Mouse (Mus musculus) gastrocnemius, postnatal 36 days (tissue): ENCODE data around the gene Scnn1b. TPM values are rescaled to one million over a fixed set of nuclear protein-coding genes. Genes with fewer than 3 reads are reported as not detected.

Experiments
- DNase-seq, 2 experiments: peaks; one replicate each; pipeline ENCODE4 v3.0.0; 2022
- intact Hi-C: fragments of 180-260 bp; cut with DNase I; formaldehyde crosslinking; loops from one replicate; pipeline ENCODE4 v1.15.1; 2025
- long read RNA-seq, 2 experiments: library from polyadenylated mRNA; stranded (forward); transcript quantifications; one replicate each; pipeline ENCODE4 v2.0.0; 2021
- total RNA-seq, 2 experiments: library from RNA; stranded (reverse); gene quantifications; 2 replicates each; pipeline ENCODE4 v1.2.3; 2021

Scnn1b gene
- total RNA-seq, result not detected
- long read RNA-seq, experiment 1, result 0 reads
- long read RNA-seq, experiment 2, partial matches to known transcripts, result 0 of 1 reads
- long read RNA-seq, experiment 2, other reads (novel, unspliced or antisense), result 1 of 1 reads

DNA sequence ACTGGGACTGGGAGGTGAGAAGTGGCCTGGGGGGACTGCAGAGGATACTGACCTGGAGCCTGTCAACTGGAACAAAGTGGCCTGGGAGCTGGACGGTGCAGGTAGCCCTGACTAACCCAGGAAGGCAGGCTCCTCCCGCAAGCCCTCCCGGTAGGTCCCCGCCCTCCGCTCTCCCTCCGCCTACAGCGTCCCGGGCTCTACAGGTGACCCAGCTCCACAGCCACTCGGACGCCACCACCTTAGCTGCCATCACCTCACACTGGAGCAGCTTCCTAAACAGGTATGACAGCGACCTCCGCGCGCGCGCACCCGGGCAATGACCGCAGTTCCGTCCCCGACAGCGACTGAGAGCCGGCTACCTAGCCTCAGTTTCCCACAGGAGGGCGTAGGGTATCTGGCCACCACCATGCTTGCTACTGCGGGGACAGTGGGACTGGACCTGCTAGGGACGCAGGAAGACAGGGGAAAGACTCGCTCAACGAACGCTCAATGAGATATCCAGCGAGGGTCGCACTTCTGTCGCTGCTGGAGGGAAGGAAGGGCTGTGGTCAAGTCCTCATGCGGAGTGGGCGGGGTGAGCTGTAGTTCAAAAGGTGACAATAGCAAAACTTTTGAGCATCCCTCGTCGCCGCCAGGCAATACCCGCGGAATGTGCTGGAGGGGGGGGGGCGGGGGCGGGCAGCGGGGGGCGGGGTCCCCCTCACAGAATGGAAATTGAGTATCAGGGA lies at the start of gene Scnn1b:
TSS of gene Scnn1b (plus strand) at position 181 of the 728 bp plus-strand sequence.
- DNase-seq, result no peak
- intact Hi-C loops, result no loop called here

DNA sequence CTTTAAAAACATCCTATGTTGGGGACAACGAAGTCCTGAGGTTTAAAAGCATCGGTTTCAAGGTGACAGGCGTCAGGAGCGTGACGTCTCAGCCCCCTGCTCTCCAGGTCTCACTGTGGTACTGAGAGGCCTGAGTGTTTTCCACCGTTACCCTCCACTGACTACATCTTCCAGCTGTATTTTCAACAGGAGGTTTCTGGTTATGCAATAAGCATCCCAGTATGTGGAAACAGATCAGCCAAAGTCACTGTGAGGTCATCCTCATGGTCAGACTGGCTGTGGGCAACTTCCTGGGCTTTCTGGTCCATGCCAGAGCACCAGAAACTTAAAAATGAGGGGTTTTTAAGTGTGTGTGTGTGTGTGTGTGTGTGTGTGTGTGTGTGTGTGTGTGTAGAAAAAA lies 43.2 kb upstream of the Scnn1b start:
- intact Hi-C loops, result no loop called here
- no peak for DNase-seq

DNA sequence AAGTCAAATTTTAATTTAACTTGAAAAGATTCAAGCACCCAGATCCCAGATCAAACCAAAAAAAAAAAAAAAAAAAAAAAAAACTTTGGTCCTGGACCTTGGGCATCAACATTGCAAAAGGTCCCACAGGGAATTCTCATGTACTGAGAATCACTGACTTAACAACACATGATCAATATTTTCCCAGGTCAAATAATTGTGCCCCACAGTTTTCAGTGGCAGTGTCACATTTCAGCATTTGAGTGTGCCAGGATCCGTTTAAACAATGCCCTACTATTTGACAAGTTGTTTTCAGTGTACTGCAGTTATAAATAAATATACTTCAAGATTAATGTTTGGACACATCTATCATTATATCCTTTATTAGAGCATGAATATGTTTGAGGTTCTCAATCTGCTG lies 36.4 kb upstream of the Scnn1b start:
- no peak for DNase-seq
- intact Hi-C loops, result no loop called here

DNA sequence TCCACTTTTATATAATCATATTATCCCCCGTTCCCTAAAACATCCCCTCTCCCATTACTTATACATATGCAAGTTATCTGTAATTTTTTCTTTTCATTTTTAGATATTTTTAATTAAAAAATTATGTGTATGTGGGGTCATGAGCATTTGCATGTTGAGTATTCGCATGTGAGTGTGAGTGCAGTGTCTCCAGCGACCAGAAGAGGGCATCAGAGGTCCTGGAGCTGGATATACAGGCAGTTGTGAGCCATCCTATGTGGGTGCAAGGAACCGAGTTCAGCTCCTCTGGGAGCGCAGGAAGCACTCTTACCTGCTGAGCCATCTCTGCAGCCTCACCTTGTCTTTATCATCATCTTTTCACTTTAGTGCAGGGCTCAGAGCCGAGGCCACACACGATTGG lies 29.4 kb upstream of the Scnn1b start:
- intact Hi-C loops, result no loop called here
- DNase-seq, result no peak

DNA sequence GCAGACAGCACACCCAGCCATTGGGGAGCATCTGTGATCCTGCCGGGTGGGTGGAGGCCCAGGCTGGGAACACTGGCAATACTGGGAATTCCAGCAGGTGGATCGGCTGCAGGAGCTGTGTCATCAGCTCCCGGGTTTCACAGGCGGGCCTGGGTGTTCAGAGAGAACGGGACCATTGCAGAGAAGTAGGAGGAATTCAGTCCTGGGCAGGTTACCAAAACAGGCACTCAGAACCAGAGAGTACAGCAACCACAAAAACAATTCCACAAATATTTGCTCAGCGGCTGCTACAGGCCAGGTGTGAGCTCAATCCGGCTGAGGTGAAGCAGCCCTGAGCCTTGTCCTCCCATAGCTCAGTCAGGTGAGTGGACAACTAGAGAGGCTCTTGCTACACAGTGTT lies 28.0 kb upstream of the Scnn1b start:
- no peak for DNase-seq
- intact Hi-C loops, result no loop called here

DNA sequence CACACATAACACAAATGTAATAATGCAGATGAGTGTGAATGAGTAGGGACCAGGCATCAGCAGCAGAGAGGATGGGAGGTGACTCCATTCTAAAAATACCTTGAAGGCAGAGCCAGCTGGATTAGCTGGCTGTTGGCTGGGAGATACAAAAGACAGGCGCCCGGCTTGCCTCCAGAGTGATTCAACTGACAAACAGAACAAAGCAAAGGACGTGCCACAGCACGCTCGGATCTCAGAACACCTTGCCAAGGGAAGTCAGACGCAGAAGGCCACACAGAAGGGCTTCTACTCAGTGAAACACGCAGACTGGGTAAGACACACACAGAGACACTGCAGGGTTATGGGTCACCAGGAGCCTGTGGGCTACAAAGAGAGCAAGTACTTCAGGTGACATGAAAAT lies 24.0 kb upstream of the Scnn1b start:
- intact Hi-C loops, result no loop called here
- no peak for DNase-seq

DNA sequence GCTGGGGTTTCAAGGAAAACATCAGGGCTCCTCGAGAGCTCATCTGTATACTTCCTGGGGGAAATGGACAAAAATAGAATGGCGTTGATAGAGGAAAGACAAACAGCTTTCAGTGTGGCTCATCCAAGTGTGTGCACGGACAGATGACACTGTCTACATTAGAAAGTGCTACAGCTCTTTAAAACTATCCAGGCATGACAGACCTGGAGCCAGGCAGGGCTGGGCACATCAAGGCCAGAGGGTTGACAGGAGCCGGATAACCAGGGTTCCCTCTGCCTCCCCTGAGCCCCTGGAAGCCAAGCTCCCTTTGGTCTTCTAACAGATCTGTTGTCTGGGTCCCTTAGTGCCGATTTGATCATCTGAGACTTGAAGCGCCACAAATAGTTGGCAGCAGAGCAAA lies 22.6 kb upstream of the Scnn1b start:
- intact Hi-C loops, result no loop called here
- no peak for DNase-seq

DNA sequence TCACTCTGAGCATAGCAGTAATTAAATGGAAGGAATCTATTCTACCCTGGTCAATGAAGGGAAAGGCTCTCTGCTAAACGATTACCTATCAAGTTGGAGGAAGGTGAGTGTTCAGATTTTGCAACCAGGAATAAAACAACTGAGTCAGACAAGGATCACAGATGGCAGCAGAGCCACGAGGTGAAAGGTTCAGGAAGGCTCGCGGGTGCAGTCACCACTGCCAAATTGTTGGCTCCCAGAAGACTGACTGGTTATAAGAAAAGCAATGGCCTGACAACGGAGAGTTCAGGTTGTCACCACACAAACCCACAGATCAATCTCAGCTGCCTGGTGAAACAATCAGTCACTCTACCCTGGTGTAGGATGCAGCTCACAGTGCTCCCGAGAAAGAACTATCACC lies 18.9 kb upstream of the Scnn1b start:
- intact Hi-C loops, result no loop called here
- no peak for DNase-seq

DNA sequence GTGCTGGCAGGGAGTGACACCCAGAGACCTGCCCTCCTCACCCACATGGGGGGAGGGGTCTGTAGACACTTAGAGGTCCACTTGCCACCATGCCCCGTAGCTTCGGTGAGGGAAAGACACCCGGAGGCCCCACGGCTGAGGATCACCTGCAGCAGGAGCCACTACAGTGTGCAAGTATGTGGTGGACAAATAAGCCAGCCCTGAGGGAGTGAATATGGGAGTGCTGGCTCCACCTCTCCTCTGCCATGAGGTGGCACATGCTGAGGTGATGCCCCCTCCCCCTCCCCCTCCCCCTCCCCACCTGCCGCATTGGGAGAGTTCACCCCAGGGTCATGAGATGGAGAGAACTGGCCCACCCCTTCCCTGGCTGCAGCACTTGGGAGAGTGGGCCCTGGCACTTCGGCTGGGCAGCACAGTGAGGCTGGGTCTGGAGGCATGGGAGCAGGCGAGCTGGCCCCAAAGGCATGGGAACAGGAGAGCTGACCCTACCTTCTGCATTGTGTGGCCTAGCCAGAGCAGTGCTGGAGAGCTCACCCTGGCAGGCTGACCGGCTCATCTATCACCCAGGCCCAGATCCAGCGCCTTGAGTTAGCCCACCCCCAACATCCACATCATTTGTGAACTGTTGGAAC lies 16.2 kb upstream of the Scnn1b start:
- no peak for DNase-seq
- intact Hi-C loops, result no loop called here

DNA sequence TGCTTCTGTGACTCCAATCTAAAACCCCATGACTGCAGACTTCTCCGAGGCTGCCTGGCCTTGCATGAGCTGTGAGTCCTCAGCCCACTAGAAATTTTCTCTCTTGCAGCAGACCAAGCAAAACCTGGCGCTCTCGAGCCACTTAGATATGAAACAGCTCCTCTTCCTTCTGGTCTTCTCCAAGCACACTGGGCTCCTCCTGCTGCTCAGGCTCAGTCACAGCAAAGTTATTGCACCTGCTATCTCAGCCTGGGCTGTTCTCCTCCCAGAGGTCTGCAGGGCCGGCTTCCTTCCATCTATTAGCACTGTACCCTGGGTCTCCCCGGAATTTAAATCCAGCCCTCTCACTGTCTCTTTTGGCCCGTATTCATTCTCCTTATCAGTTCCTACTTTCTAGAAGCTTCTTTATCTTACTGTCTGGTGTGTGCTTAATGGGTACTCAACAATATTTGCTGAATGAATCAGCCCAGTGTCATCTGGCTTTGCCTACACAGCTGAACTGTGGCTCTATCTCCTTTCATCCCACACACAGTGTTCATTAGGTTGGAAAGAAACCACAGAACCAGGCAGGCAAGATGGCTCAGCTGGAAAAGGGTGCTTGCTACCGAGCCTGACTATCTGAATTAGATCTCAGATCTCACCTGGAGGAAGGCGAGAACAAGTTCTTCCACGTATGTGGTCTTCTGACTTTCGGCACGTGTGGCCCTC lies 7.5 kb upstream of the Scnn1b start:
- intact Hi-C loops, result no loop called here
- no peak for DNase-seq

DNA sequence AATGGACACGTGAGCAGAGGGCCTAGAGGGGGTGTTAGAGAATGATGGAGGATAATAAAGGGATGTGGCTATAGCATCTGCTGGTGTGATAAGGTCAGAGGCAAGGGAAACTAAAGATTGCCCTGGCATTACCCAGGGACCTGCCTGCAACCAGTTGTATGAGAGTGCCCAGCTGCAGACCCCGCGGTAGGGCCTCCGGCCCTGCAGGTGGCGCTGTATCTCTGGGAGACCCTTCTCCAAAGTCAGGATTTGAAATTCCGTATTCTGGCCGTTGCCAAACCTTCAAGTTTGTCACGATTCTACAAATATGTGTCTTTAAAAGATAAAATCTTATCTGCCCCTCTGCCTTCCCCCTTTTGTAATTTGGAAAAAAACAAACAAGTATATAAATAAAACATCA lies 5.9 kb upstream of the Scnn1b start:
- intact Hi-C loops, result no loop called here
- DNase-seq, result no peak

DNA sequence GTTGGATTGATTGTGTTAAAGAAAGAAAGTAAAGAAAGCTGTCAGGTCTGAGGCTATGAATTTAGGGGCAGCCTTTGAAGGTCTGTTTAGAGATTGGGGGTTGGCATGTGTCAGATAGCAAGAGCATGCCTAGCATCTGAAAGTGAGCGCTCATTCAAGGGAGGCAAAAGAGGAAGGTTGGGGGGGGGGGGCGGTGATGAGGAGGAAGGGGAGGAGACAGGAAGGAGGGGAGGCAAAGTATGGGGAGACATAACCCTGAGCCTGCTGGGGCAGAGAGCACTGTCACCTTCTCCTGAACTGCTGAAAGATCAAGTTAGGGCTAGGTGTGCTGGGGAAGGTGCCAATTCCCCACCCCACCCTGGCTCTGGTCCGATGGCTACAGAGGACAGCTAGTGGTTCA lies 6.8 kb downstream of the Scnn1b start:
- DNase-seq, result no peak
- intact Hi-C loops, result no loop called here

DNA sequence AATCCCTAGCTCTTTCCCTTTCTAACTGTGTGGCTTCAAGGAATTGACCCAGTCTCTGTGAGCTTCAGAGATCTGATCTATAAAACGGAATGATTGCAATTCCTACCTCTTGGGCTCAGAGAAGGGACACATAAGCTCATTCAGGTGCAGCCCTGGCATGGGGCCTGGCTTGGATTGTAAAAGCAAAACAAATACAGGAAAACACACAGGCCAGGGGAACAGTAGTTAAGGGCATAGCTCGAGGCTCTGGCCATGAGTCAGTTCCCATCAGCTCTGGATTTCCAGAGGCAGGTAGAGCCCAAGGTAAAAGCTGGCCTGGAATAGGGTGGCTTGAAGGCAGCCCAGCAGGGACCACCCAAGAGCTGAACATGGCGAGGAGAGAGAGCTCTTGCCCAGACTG lies 9.2 kb downstream of the Scnn1b start:
- DNase-seq, result no peak
- intact Hi-C loops, result no loop called here

DNA sequence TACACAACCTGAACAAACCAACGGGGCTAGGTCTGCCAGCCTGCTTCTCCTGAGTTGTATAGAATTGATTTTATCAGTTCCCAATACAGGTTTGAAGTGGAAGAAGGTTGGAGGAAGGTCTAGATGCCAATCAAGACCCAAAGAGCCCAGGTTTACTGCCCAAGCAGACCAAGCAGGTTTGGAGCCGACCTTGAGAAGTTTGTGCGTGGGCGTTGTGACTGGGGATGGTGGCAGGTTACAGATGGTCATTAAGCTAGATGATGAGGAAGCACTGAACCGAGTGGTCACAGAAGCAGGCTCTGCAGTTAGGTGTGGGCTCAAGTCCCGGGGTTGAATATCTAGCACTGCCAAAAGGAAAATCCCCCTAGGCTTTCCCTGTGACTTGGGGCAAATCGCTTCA lies 9.9 kb downstream of the Scnn1b start:
- no peak for DNase-seq
- intact Hi-C loops, result no loop called here

DNA sequence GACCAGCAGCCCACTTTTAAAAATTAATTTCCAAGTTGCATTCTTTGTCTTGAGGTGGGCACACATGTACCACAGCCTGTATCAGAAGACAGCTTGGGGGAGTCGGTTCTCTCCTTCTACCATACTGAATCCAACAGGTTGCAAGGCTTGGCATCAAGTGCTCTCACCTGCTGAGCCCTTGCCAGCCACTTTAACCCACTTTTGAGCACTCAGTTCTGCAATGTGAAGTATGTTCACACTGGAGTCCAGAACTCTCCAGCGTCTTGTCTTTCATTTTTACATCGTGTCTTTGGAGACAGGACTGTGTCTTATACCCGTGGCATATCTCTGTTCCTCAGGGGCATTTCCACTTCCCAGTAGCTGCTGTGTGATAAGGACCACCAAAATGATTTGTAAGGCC lies 15.4 kb downstream of the Scnn1b start:
- intact Hi-C loops, result no loop called here
- DNase-seq, result no peak

DNA sequence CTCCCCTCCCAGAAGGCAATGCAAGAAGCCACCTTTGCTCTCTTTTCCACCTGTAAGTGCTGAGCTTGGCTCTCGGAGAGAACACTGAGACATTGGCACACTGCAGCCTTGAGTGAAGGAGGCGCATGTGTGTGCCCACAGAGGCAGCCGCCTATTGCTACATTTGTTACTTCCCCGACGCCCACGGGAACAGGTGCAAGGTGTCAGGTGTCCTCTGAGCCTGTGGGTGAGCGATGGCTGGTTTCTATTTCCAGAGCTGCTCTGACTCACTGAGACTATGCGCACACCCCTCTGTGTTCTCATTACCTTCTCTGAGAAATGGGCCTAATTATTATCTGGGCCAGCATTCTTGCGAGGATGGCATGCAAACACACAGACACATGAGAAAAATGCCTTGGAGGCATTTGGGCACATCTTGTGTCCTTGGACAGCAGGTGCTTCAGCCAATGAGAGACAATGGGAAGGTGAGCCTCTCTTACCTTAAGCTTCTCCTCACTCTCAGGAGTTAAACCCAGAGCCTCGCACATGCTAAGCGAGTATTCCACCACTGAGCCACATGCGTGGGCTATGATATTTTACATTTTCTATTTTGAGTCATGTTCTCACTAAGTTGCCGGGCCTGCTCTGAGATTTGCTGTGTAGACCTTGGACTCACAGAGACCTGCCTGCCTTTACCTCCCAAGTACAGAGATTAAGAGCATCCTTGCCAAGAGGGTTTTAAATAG lies 26.0 kb downstream of the Scnn1b start:
- intact Hi-C loops, result no loop called here
- DNase-seq, result no peak

DNA sequence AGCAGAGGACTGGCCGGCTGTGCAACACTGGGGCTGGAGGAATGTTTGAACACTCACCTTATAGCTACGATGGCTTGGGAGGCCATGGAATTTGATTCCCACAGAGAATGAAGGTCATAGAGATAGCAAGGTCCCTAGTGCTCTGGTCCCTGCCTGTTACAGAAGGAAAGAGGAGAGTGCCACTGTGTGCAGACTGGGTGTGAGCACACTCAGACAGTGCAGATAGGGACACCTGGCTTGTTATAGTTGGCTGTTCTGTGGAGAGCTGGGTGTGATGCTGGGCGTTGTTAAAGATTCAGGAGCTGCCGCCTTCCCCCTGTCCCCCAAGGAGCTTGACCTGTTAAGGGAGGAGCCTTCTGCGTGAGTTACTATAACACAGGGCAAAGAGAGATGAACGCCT lies 31.9 kb downstream of the Scnn1b start:
- intact Hi-C loops, result loop anchor here (5.0 kb wide), 1 partner anchor 66 kb away; no protein-coding TSS in a partner anchor
- no peak for DNase-seq

DNA sequence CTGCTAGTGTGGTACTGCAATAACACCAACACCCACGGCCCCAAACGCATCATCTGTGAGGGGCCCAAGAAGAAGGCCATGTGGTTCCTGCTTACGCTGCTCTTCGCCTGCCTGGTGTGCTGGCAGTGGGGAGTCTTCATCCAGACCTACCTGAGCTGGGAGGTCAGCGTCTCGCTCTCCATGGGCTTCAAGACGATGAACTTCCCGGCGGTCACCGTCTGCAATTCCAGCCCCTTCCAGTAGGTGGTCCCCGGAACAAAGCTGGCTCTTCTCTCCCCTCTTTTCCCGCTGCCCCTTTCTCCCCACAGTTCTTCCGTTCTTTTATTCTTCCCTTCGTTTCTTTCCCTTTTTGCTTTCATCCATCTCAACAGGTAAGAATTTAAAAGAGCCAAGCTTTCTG lies 34.5 kb downstream of the Scnn1b start:
- intact Hi-C loops, result loop anchor here (5.0 kb wide), 1 partner anchor 63 kb away; no protein-coding TSS in a partner anchor

DNA sequence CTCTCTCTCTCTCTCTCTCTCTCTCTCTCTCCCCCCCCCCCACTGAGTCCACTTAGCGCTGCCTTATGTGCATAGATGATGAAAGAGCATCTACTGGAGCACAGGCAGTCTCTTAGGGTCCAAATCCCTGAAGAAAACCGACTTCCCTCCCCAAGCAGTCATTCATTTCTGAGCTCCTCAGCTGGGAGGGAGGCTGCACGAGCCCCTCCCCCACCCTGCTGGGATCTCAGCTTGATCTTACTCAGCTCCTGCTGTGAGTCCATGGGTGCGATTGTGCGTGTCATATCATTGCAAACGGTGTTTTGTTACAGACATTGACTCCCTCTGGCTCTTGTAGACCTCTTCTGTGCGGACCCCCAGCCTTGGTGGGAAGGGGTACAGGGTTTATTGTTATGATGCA lies 35.1 kb downstream of the Scnn1b start:
- intact Hi-C loops, result loop anchor here (5.0 kb wide), 1 partner anchor 62 kb away; no protein-coding TSS in a partner anchor

More for the DNA sequence above, 34.5 kb downstream of the Scnn1b start:
- DNase-seq, result no peak

DNA sequence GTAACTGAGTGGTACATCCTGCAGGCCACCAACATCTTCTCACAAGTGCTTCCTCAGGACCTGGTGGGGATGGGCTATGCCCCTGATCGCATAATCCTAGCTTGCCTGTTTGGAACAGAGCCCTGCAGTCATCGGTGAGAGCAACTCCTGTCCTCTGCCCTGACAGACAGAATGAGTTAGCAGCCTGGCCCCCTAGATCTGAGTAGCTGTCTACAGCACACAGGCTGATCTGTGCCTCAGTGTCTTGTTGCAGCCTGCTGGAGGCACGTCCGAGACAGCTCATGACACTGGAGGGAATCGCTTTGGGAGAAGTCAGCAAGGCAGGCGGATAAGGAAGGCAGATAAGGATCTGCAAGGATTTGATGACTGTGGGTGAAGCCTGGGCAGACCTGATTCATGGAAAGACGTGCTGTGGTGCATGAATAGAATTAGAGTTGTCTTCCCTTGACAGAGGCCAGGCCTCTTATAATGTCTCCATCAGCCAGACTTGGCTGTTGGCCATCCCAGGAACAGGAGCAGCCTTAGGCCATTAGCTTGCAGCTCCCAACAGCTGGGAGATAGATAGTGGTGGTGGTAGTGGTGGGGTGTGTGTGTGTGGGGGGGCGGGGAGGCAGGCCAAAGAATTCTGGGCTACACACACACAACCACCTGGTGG lies 38.0 kb downstream of the Scnn1b start:
- DNase-seq, result no peak
- intact Hi-C loops, result no loop called here

More for the DNA sequence above, 35.1 kb downstream of the Scnn1b start:
- DNase-seq, result no peak
